Mouse (Mus musculus): ENCODE results near the gene Rnf34. TPM values are rescaled to one million over a fixed set of nuclear protein-coding genes. Genes with fewer than 3 reads are reported as not detected.

The Rnf34 gene
- total and polyA plus RNA-seq, 3 experiments: 18.4 to 29.1 (median 24.6) TPM

DNA sequence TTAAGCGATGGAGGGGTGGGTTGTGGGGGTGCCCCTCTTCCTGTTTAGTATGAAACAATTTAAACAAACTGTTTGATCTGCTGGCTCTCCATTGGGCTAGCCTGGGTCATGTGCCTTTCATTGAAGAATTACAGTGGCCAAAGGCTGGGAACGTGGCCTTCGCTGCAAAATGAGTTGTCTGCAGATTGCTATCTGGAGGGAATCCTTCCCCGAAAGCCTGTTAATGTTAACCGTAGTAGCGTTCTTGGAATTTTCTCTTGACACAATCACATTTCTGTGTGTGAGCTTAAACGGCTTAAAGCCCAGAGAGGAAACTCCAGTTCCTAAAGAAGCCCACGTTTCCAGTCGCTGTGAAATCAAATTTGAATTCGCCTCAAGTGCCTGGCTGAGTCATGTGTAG, 16.9 kb upstream of the Rnf34 start:
- DNase-seq (ENCODE audit: extremely low read depth): no peak
- Histone ChIP-seq H3K9ac (ENCODE audit: insufficient read depth, low read depth) (no peak overlapping the region), H3K4me1 (ENCODE audit: control insufficient read depth in 1 of 2, insufficient read depth in 2 of 2) (no peaks in the 10 kb centered on the region), H3K9me3 (replicated peaks; ENCODE audit: low read length) (no peaks in the 10 kb centered on the region), H3K79me2 (replicated peaks; ENCODE audit: control insufficient read depth, extremely low read depth, insufficient read depth, poor library complexity, severe bottlenecking) (no peaks in the 10 kb centered on the region), H3K36me3 (replicated peaks in 1 of 2; ENCODE audit: control insufficient read depth in 1 of 2, insufficient read depth in 1 of 2, low read length in 1 of 2) (no peaks in the 10 kb centered on the region), H3K27me3 (replicated peaks) (no peaks in the 10 kb centered on the region), H3K27ac (ENCODE audit: insufficient read depth, low read depth) (no peak overlapping the region), H3K4me3 (replicated peaks in 1 of 3; ENCODE audit: low read depth in 2 of 3, low read length in 2 of 3, poor library complexity in 1 of 3) (no peak overlapping the region), H3K4me2 (ENCODE audit: insufficient read depth, low read depth, poor library complexity, severe bottlenecking) (no peak overlapping the region)
- in situ Hi-C loops (cut with MboI; ENCODE audit: low pct_ligation_motif_present, low pct_unique_long_range_greater_than_20kb, low sequenced_read_pairs): no loop called here
- dilution Hi-C loops (cut with MboI; ENCODE audit: extremely low pct_ligation_motif_present, extremely low pct_unique_long_range_greater_than_20kb, low sequenced_read_pairs): no loop called here
- TF ChIP-seq BHLHE40 (IDR thresholded peaks at IDR 0.05; ENCODE audit: low read depth, low read length): peak; percentile 2; the same call in 1 of the 2 replicates
- TF ChIP-seq CHD2 (IDR thresholded peaks at IDR 0.05; ENCODE audit: low read length): no peak

DNA sequence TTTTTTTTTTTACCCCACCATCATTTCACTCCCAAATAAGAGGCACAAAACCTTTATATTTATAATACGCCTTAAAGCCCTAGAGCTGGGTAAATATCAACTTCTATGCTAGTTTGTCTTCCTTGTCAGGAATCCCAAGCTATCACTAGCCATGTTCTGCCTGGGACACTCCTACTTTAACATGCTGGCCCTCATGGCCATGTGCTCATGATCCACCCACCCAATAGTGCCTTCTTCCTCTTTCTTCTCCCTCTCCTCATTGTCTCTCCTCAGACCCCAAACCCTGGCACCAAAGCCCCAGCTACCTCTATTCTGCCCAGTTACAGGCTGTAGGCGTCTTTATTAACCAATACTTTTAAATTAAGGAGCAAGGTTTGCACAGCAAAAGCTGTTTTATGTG, 8.7 kb upstream of the Rnf34 start:
- Histone ChIP-seq H3K27ac (ENCODE audit: insufficient read depth, low read depth) (no peak overlapping the region), H3K36me3 (replicated peaks in 1 of 2; ENCODE audit: control insufficient read depth in 1 of 2, insufficient read depth in 1 of 2, low read length in 1 of 2) (no peaks in the 10 kb centered on the region), H3K4me1 (ENCODE audit: control insufficient read depth in 1 of 2, insufficient read depth in 2 of 2) (no peaks in the 10 kb centered on the region), H3K9ac (ENCODE audit: insufficient read depth, low read depth) (no peak overlapping the region), H3K4me3 (replicated peaks in 1 of 3; ENCODE audit: low read depth in 2 of 3, low read length in 2 of 3, poor library complexity in 1 of 3) (no peak overlapping the region), H3K27me3 (replicated peaks) (no peaks in the 10 kb centered on the region), H3K79me2 (replicated peaks; ENCODE audit: control insufficient read depth, extremely low read depth, insufficient read depth, poor library complexity, severe bottlenecking) (no peaks in the 10 kb centered on the region), H3K9me3 (replicated peaks; ENCODE audit: low read length) (no peaks in the 10 kb centered on the region), H3K4me2 (ENCODE audit: insufficient read depth, low read depth, poor library complexity, severe bottlenecking) (no peak overlapping the region)
- no peak for DNase-seq (ENCODE audit: extremely low read depth)
- in situ Hi-C loops (cut with MboI; ENCODE audit: low pct_ligation_motif_present, low pct_unique_long_range_greater_than_20kb, low sequenced_read_pairs): no loop called here
- dilution Hi-C loops (cut with MboI; ENCODE audit: extremely low pct_ligation_motif_present, extremely low pct_unique_long_range_greater_than_20kb, low sequenced_read_pairs): no loop called here
- TF ChIP-seq EP300 (IDR thresholded peaks at IDR 0.05; ENCODE audit: low read length): no peak
- TF ChIP-seq TCF12 (IDR thresholded peaks at IDR 0.05; ENCODE audit: low read depth, low read length): no peak
- TF ChIP-seq RAD21 (IDR thresholded peaks at IDR 0.05; ENCODE audit: low read depth, low read length): no peak
- TF ChIP-seq MYC (IDR thresholded peaks at IDR 0.05; ENCODE audit: low read depth, low read length): no peak
- TF ChIP-seq CTCF (conservative IDR thresholded peaks at IDR 0.05 in 1 of 2, IDR thresholded peaks at IDR 0.05 in 1 of 2; ENCODE audit: low read depth in 2 of 2, low read length in 2 of 2): no peak
- no peak for TF ChIP-seq MEF2A (IDR thresholded peaks at IDR 0.05; ENCODE audit: borderline replicate concordance, low read depth, low read length)
- no peak for TF ChIP-seq ZKSCAN1 (IDR thresholded peaks at IDR 0.05; ENCODE audit: borderline replicate concordance, low read depth, low read length)
- TF ChIP-seq GABPA (IDR thresholded peaks at IDR 0.05; ENCODE audit: insufficient replicate concordance, low read depth, low read length): no peak
- no peak for TF ChIP-seq IRF4 (IDR thresholded peaks at IDR 0.05; ENCODE audit: low read depth, low read length)

DNA sequence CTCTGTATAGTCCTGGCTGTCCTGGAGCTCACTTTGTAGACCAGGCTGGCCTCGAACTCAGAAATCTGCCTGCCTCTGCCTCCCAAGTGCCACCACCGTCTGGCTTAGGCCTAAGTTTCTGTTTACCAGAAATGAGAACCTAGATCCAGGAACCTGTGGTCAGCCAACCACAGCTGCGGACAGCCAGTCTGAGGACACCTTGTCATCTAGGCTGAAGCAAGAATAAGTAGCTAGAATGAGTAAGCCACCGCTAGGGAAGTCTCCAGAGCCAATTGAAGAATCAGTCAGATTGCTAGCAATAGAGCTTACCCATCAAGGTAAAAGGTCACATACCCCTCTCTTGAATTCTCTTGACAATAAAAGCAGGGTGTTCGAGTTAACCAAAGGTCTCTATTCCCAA, 6.0 kb upstream of the Rnf34 start:
- DNase-seq (ENCODE audit: extremely low read depth): no peak
- Histone ChIP-seq H3K9me3 (replicated peaks; ENCODE audit: low read length) (no peaks in the 10 kb centered on the region), H3K4me3 (replicated peaks in 1 of 3; ENCODE audit: low read depth in 2 of 3, low read length in 2 of 3, poor library complexity in 1 of 3) (no peak overlapping the region), H3K4me1 (ENCODE audit: control insufficient read depth in 1 of 2, insufficient read depth in 2 of 2) (peaks cover 0 to 4% of the 10 kb centered on the region in 2 experiments; a peak in 2 of 4 replicates), H3K36me3 (replicated peaks in 1 of 2; ENCODE audit: control insufficient read depth in 1 of 2, insufficient read depth in 1 of 2, low read length in 1 of 2) (no peaks in the 10 kb centered on the region), H3K4me2 (ENCODE audit: insufficient read depth, low read depth, poor library complexity, severe bottlenecking) (no peak overlapping the region), H3K27ac (ENCODE audit: insufficient read depth, low read depth) (no peak overlapping the region), H3K27me3 (replicated peaks) (no peaks in the 10 kb centered on the region), H3K79me2 (replicated peaks; ENCODE audit: control insufficient read depth, extremely low read depth, insufficient read depth, poor library complexity, severe bottlenecking) (no peaks in the 10 kb centered on the region), H3K9ac (ENCODE audit: insufficient read depth, low read depth) (no peak overlapping the region)
- no peak for TF ChIP-seq MXI1 (IDR thresholded peaks at IDR 0.05; ENCODE audit: low read depth, low read length)
- no peak for TF ChIP-seq POLR2A (IDR thresholded peaks at IDR 0.05; ENCODE audit: low read depth, low read length)
- TF ChIP-seq MAX (IDR thresholded peaks at IDR 0.05; ENCODE audit: low read length): no peak
- no peak for TF ChIP-seq SIN3A (IDR thresholded peaks at IDR 0.05; ENCODE audit: low read length)
- TF ChIP-seq MAZ (IDR thresholded peaks at IDR 0.05; ENCODE audit: low read depth, low read length): no peak
- TF ChIP-seq MYC (IDR thresholded peaks at IDR 0.05; ENCODE audit: low read depth, low read length): no peak
- no peak for TF ChIP-seq E2F4 (IDR thresholded peaks at IDR 0.05; ENCODE audit: insufficient replicate concordance, low read depth, low read length)
- TF ChIP-seq GABPA (IDR thresholded peaks at IDR 0.05; ENCODE audit: insufficient replicate concordance, low read depth, low read length): no peak
- TF ChIP-seq MEF2A (IDR thresholded peaks at IDR 0.05; ENCODE audit: borderline replicate concordance, low read depth, low read length): no peak
- in situ Hi-C loops (cut with MboI; ENCODE audit: low pct_ligation_motif_present, low pct_unique_long_range_greater_than_20kb, low sequenced_read_pairs) (no loop called here), dilution Hi-C loops (cut with MboI; ENCODE audit: extremely low pct_ligation_motif_present, extremely low pct_unique_long_range_greater_than_20kb, low sequenced_read_pairs) (no loop called here)
